Mouse (Mus musculus): ENCODE results near the gene Tbcd. TPM values are rescaled to one million over a fixed set of nuclear protein-coding genes. Genes with fewer than 3 reads are reported as not detected.

The Tbcd gene
- 53.0 and 59.9 TPM in 2 replicates for polyA plus RNA-seq (2012; rRNA removed)

GRCm38 (mm10) chr11:121451753-121452635, at the start of gene Tbcd:
Gene Tbcd (plus strand): TSS chr11:121451949.
- DNase-seq (ENCODE audit: extremely low spot score in 1 of 2, low spot score in 1 of 2): peak; percentile 94 to 99

- DNase-seq (ENCODE audit: extremely low spot score in 1 of 2, low spot score in 1 of 2): peak; percentile 78 to 80
Observed at GRCm38 (mm10) chr11:121407366-121408155, 44.2 kb upstream of the Tbcd start.

GRCm38 (mm10) chr11:121414762-121415161, 37.0 kb upstream of the Tbcd start:
- DNase-seq (ENCODE audit: extremely low spot score in 1 of 2, low spot score in 1 of 2): no peak

- no peak for DNase-seq (ENCODE audit: extremely low spot score in 1 of 2, low spot score in 1 of 2)
Observed at GRCm38 (mm10) chr11:121415351-121415750, 36.4 kb upstream of the Tbcd start.

GRCm38 (mm10) chr11:121417971-121418370, 33.8 kb upstream of the Tbcd start:
- DNase-seq (ENCODE audit: extremely low spot score in 1 of 2, low spot score in 1 of 2): no peak

- DNase-seq (ENCODE audit: extremely low spot score in 1 of 2, low spot score in 1 of 2): peak; percentile 50 to 68
Observed at GRCm38 (mm10) chr11:121418932-121419331, 32.8 kb upstream of the Tbcd start.

- no peak for DNase-seq (ENCODE audit: extremely low spot score in 1 of 2, low spot score in 1 of 2)
Observed at GRCm38 (mm10) chr11:121420379-121420778, 31.4 kb upstream of the Tbcd start.

GRCm38 (mm10) chr11:121420830-121421552, 30.8 kb upstream of the Tbcd start, which contains the start of gene Fn3krp:
Gene Fn3krp (plus strand): TSS chr11:121421401.
- peak; percentile 99 to 100 for DNase-seq (ENCODE audit: extremely low spot score in 1 of 2, low spot score in 1 of 2)

- DNase-seq (ENCODE audit: extremely low spot score in 1 of 2, low spot score in 1 of 2): no peak
Observed at GRCm38 (mm10) chr11:121421553-121422173, 30.1 kb upstream of the Tbcd start.

GRCm38 (mm10) chr11:121433397-121433796, 18.4 kb upstream of the Tbcd start:
- DNase-seq (ENCODE audit: extremely low spot score in 1 of 2, low spot score in 1 of 2): no peak

GRCm38 (mm10) chr11:121434156-121435155, 17.3 kb upstream of the Tbcd start, which contains the start of gene Fn3k:
Gene Fn3k (plus strand): TSS chr11:121434913.
- peak; percentile 95 to 97 for DNase-seq (ENCODE audit: extremely low spot score in 1 of 2, low spot score in 1 of 2)

- DNase-seq (ENCODE audit: extremely low spot score in 1 of 2, low spot score in 1 of 2): no peak
Observed at GRCm38 (mm10) chr11:121437236-121437635, 14.5 kb upstream of the Tbcd start.

- no peak for DNase-seq (ENCODE audit: extremely low spot score in 1 of 2, low spot score in 1 of 2)
Observed at GRCm38 (mm10) chr11:121439686-121440292, 12.0 kb upstream of the Tbcd start.

GRCm38 (mm10) chr11:121441653-121442052, 10.1 kb upstream of the Tbcd start:
- DNase-seq (ENCODE audit: extremely low spot score in 1 of 2, low spot score in 1 of 2): no peak

- no peak for DNase-seq (ENCODE audit: extremely low spot score in 1 of 2, low spot score in 1 of 2)
Observed at GRCm38 (mm10) chr11:121442076-121442475, 9.7 kb upstream of the Tbcd start.

- no peak for DNase-seq (ENCODE audit: extremely low spot score in 1 of 2, low spot score in 1 of 2)
Observed at GRCm38 (mm10) chr11:121451216-121451726, 478 bp upstream of the Tbcd start.

- DNase-seq (ENCODE audit: extremely low spot score in 1 of 2, low spot score in 1 of 2): no peak
Observed at GRCm38 (mm10) chr11:121457874-121458273, 6.1 kb downstream of the Tbcd start.

GRCm38 (mm10) chr11:121467408-121467807, 15.7 kb downstream of the Tbcd start:
- DNase-seq (ENCODE audit: extremely low spot score in 1 of 2, low spot score in 1 of 2): no peak

Measured in frontal cortex, adult 2 months (tissue).